Mouse (Mus musculus): ENCODE results near the gene Fam189a2.

Gene Fam189a2

GRCm38 (mm10) chr19:24030871-24031556 lies at the start of gene Fam189a2:
Fam189a2 (minus strand) TSS chr19:24031019.
- DNase-seq, result no peak

- DNase-seq, result no peak
Measured at GRCm38 (mm10) chr19:24077658-24078057, 46.8 kb upstream of the Fam189a2 start.

- DNase-seq, result no peak
Measured at GRCm38 (mm10) chr19:24076536-24076935, 45.7 kb upstream of the Fam189a2 start.

GRCm38 (mm10) chr19:24075927-24076326 lies 45.1 kb upstream of the Fam189a2 start:
- no peak for DNase-seq

GRCm38 (mm10) chr19:24073155-24073554 lies 42.3 kb upstream of the Fam189a2 start:
- DNase-seq, result no peak

GRCm38 (mm10) chr19:24064348-24064895 lies 33.6 kb upstream of the Fam189a2 start:
- no peak for DNase-seq

- no peak for DNase-seq
Measured at GRCm38 (mm10) chr19:24063585-24063984, 32.8 kb upstream of the Fam189a2 start.

GRCm38 (mm10) chr19:24058851-24059250 lies 28.0 kb upstream of the Fam189a2 start:
- no peak for DNase-seq

- no peak for DNase-seq
Measured at GRCm38 (mm10) chr19:24058021-24058420, 27.2 kb upstream of the Fam189a2 start.

- no peak for DNase-seq
Measured at GRCm38 (mm10) chr19:24056880-24057279, 26.1 kb upstream of the Fam189a2 start.

GRCm38 (mm10) chr19:24054904-24055303 lies 24.1 kb upstream of the Fam189a2 start:
- no peak for DNase-seq

GRCm38 (mm10) chr19:24054265-24054664 lies 23.4 kb upstream of the Fam189a2 start:
- DNase-seq, result no peak

- DNase-seq, result no peak
Measured at GRCm38 (mm10) chr19:24050514-24050913, 19.7 kb upstream of the Fam189a2 start.

GRCm38 (mm10) chr19:24049329-24049728 lies 18.5 kb upstream of the Fam189a2 start:
- no peak for DNase-seq

GRCm38 (mm10) chr19:24046395-24046993 lies 15.7 kb upstream of the Fam189a2 start:
- DNase-seq, result no peak

- no peak for DNase-seq
Measured at GRCm38 (mm10) chr19:24042387-24042786, 11.6 kb upstream of the Fam189a2 start.

GRCm38 (mm10) chr19:24039061-24039853 lies 8.4 kb upstream of the Fam189a2 start:
- DNase-seq, result no peak

- no peak for DNase-seq
Measured at GRCm38 (mm10) chr19:24034367-24034766, 3.5 kb upstream of the Fam189a2 start.

- no peak for DNase-seq
Measured at GRCm38 (mm10) chr19:24032654-24033236, 1.9 kb upstream of the Fam189a2 start.

- DNase-seq, result no peak
Measured at GRCm38 (mm10) chr19:24030511-24030870, 328 bp downstream of the Fam189a2 start.

GRCm38 (mm10) chr19:24029616-24030510 lies 956 bp downstream of the Fam189a2 start:
- no peak for DNase-seq

GRCm38 (mm10) chr19:24025876-24026275 lies 4.9 kb downstream of the Fam189a2 start:
- no peak for DNase-seq
